Mouse (Mus musculus) fat pad, adult 2 months (tissue): ENCODE results near the gene Sh3pxd2a.
A peak's percentile ranks its signal among the peaks of the same experiment; 100 is the strongest.

ENCODE experiments used
- DNase-seq: peaks from one replicate; pipeline ENCODE4 v3.0.0-alpha.2; 2011; ENCODE audit warnings: low read depth, low spot score; ENCODE audit errors: extremely low read depth

Sh3pxd2a gene

DNA sequence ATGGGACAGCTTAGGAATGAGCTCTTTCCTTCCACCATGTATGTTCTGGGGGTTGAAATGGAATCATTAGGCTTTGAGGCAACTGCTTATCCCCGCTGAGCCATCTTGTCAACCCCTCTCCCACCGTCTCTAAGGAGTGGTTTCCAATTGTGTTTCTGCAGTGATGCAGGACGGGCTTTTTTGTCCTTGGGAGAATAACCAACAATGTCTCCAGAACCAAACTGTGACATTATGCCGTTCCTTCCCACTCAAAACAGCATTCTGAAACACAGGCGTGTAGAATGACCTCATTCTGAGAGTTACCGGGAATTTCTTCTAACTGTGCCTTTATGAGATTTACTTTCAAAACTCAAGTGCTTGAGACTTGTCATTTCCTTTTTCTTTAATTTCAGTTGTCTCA lies 28.2 kb upstream of the Sh3pxd2a start:
- DNase-seq: no peak

DNA sequence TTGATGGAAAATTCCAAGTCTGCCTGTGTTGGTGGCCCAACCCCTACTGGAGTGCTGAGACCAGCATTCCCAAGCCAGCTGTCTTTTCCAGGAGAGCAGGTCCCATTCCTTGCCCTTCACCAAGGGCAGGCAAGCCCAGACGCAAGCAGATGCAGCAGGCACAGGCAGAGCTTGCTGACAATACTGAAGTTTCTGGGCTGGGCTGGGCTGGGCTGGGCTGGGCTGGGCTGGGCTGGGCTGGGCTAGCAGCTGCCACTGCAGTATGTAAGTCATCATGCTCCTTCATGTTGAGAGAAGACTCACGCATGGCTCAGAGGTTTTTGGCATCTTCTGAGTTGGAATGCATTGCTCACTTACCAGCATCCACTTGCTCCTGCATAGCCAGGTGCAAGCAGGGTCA lies 27.7 kb upstream of the Sh3pxd2a start:
- peak; percentile 80 for DNase-seq

DNA sequence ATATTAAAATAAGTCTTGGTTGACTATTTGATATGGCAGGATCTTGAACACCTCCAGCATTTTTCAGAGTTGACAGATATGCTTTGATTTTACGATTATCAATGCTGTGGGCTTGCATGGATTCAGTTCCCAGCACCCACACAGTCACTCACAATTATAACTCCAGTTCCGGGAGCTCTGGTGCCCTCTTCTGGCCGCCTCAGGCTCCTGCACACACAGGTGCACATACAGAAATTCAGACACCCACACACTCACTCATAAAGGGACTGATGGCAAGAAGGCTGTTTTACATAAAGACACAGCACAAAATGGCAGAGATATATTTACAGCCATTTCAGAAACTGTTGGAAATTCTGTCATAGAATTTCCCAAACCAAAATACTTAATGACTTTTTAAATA lies 25.0 kb upstream of the Sh3pxd2a start:
- DNase-seq: no peak

DNA sequence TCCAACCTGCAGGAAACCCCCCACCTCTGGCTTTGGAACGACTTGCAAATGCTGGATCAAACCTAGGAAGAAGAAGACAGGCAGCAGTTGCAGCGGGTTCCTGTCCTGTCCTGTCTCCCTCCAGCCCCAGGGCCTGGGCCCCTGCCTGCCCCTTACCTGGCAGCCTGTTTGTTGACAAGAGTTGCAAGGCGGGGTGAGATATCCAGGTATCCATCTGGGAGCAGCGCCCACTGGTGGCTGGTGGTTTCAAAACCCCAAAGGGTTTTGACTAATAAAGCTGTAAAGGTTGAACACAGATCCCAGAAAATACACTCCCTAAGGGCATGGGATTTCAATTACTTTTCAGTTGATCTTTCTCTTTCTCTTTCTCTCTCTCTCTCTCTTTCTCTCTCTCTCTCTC lies 24.0 kb upstream of the Sh3pxd2a start:
- DNase-seq: no peak

DNA sequence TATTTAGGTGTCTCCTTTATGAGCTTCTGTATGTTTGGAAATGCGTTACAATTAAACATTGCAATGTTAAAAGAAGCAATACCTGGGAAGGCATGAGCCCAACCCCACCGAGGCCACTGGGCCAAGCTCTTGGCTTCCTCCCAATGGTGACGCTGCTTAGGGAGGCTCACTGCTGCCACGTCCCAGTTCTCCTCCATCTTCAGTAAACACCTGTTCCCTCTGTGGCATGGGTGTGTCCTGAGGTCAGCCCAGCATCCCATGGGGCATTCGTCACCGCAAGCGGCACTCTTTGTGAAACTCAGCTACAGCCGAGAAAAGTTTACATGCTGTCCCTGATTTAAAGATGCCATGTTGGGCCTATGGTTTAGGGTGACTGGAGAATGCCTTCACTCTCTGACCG lies 23.4 kb upstream of the Sh3pxd2a start:
- DNase-seq: no peak

DNA sequence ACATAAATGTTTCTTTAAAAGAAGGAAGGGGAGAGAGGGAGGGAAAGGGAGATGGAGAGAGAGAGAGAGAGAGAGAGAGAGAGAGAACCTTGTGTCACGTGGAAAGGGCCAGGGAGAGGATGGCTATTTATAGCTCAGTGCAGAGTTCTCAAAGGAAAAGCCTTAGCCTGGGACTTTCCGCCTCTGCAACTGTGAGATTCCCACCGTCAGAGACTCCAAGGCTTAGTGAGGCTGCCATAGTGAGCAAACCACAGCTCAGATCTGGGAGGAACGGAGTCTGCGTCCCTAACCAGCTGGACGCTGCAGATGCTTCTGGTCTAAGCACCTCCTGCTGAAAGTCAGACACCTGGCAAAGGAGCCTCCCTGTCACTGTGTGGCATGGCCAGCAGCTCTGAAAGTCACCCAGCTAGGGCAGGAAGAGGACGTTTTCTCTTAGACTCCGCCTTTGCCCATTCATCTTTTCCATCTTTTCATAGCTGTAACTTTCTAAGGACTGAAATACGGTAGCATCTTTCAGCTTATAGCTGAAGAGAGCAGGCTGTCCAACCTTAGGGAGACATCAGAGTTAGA lies 21.9 kb upstream of the Sh3pxd2a start:
- DNase-seq: no peak

DNA sequence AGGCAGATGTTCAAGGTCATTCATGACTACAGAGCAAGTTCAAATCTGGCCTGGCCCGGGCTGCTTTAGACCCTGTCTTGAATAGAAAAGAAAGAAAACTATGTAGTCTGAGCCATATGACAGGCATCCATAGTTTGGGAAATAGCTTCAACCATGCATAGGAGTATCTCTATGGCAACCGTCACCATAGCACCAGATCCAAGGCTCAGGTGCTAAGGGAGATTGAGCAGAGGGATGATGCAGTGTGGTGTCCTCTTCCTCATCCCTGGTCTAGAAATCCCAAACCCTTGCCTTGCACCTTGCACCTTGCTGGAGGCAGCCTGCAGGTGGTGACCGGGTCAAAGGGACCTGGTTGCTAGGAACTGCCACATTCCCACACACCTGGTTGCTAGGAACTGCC lies 19.9 kb upstream of the Sh3pxd2a start:
- no peak for DNase-seq

DNA sequence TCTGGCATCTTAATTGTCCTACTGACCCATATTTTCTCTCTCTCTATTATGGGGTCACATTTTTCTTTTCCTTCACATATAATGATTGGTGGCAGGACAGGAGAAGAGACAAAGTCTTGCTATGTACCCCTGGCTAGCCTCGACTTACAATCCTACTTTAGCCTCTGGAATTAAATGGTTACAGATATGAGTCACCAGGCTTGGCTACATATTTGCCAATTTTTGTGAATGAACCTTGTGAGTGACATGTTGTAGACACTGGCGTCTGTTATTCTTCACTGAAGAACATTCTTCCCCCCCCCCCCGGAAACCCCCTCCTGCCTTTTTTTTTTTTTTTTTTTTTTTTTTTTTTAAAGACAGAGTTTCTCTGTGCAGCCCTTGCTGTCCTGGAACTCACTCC lies 19.1 kb upstream of the Sh3pxd2a start:
- no peak for DNase-seq

DNA sequence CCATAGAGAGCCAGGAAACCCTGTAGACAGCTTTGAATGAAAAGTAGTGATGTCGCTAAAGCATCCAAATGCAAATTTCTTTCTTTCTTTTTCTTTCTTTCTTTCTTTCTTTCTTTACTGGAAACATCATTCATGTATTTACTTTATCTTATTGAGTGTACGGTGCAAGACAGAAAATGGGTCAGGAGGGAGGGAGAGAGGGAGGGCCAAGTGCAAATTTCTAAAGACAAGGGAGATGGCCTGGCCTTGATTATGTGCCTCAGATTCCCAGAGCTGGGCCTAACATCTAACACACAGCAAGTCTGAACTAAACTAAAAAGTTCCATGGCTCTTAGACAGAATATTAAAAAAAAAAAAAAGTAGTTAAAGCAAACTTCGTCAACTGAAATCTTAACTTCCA lies 9.3 kb upstream of the Sh3pxd2a start:
- no peak for DNase-seq

DNA sequence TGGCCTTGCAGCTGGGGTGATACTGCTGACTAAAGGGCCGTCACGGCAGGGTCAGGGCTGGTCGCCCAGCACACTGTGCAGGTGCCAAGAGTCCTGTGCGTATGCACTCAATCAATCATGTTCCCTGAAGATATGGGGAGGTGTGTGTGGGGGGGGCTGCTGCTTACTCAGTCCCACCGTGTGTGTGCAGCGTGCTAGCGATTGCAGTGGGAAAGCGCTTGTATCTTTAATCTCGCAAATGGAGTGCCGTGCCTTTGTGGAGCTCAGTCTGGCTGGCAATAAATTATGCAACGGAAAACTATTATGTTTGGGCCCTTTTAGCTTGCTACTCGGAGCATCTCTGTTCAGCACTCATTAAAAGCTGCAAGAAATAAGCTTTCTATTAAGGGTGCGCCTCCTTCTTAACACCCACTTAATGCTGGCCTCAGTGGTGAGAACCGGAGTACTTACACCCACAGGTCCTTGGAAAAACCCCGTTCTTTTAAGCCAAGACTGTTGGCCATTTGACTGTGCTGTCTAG lies 8.7 kb upstream of the Sh3pxd2a start:
- no peak for DNase-seq

DNA sequence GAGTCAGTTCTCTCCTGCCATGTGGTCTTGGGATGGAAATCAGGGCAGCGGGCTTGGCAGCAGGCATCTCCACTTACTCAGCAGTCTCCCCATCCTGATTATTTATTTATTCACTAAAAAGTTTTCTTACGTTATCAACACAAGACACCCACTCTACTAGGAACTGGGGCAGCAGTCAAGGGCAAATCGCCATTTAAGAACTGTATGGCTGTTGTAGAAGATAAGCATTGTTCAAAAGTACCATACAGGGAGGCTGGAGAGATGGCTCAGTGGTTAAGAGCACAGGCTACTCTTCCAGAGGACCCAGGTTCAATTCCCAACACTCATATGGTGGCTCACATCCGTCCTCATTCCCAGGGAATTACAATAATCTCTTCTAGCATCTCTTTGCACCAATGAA lies 7.6 kb upstream of the Sh3pxd2a start:
- no peak for DNase-seq

DNA sequence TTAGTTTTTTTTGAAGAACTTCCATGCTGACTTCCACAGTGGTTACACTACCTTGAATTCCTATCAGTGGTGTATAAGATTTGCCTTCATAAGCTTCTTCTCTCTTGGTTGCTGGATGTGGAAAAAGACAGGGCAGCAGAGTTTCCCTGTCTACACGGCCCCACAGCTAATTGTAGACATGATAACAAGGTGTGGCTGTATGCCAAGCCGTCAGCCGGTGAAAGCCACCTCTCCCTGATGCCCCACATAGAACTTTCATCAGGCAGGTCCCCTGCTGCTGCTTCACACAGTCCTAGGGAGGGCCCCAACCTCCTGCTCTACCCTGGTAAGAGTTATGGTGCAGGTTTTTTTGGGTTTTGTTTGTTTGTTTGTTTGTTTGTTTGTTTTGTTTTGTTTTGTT lies 4.5 kb upstream of the Sh3pxd2a start:
- no peak for DNase-seq

DNA sequence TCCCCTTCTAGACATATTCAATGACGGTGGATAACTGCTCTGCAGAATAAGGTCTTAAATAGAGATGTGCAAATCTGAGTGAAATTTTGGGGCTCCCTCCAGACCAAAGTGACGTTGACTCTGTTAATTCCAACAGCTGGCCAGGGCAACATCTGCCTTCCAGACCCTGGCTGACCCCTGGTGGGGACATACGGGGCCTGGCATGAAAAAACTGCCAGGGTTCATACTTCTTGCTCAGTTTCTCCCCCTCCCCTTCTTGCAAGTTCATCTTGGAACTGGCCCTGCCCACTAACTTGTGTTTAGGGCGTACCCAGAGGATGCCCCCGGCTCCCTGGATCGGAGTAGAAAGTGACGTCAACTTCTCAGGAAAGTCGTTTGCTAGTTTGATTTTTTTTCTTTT lies 2.6 kb upstream of the Sh3pxd2a start:
- DNase-seq: no peak

DNA sequence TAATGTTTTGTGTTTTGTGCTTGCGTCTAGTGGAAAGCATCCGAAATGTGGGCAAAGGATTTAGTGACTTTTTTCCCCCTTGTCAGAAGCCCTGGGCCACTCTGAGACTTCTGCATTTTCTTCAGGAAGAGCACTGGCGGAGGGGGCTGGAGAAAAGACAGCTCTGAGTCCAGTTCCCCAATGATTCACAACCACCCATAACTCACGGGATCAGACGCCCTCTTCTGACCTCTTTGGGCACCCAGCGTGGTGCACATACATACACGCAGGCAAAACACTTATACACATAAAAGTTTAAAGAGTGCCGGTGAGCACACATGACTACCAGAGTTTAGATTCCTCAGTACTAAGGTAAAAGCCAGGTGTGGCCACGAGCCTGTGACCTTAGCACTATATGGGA lies 1.3 kb upstream of the Sh3pxd2a start:
- DNase-seq: no peak

DNA sequence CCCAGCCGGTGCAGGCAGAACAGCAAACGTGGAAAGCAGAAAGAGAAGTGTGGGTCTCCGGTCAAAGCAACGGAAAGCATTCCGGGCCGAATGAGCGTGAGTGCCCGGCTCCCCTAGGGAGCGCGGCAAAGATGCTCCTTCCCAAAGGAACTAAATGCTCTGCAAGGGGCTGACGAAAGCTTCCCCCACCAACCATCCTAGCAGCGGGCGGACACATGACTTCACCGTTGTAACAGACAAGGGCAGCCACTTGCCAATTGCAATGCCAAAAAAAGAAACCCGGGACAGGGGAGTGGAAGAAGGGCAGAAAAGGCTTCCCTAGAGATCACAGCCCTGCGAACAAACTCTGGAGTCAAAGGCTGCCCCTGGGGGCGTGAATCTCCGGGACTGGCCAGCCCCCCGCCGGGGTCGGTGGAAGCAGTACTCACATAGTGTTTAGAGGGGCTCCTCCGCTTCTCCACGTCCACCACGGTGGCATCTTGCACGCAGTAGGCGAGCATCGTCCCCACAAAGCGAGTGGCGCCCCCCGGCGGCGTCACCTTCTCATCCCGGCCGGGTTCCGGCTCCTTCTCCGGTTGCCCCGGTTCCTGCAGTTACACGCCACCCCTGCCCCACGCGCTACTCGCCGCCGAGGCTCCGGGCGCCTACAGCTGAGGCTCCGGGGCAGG lies 431 bp downstream of the Sh3pxd2a start:
- no peak for DNase-seq

DNA sequence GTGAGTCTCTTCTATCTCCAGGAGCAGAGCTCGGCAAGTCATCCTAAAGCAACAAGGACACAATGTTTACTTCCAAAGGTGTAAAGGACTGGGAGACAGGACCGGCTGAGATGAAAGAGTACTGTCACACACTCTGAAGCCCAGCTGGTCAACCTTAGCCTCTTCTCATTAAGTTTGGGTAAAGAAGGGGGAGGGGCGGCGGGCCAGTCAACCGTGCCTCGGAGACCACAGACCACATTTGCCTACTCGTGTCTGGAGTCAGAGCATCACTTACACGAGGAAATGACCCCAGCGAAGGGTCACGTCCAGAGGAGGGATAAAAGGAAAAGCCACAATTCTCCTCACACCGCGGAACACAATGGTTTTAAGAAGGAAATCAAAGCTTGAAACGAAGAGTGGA lies 995 bp downstream of the Sh3pxd2a start:
- DNase-seq: no peak

DNA sequence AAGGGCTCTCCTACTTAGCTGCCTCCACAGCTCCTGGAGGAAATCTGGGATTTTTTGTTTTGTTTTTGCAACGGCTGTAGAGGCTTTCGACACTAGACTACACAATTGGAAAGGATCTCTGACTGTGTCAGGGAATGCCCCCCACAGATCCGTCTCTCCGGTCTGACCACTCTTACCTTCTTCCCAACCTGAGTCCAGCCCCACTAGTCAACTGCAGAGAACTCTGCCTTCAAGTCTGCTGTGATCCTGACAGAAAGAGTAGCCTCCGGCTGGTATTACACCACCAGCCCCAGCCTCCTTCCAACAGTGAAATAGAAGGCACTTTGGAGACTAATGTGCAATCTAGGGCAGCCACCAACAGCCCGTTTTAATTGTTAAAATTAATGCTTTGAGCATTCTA lies 1.5 kb downstream of the Sh3pxd2a start:
- DNase-seq: peak; percentile 78

DNA sequence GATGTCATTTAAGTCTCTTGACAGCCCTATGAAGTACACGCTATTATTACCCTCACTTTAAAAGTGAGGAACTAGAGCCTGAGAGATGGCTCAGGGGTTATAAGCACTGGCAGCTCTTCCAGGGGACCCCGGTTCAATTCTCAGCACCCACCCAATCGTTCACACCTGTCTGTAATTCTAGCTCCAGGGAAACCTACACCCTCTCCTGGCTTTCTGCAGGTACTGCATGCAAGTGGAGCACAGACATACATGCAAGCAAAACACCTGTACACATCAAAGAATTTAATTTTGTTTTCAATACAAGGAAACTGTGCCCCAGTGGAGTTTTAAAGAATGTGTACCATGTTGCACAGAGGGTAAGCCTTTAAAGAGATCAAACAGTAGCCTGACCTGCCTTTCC lies 2.4 kb downstream of the Sh3pxd2a start:
- no peak for DNase-seq

DNA sequence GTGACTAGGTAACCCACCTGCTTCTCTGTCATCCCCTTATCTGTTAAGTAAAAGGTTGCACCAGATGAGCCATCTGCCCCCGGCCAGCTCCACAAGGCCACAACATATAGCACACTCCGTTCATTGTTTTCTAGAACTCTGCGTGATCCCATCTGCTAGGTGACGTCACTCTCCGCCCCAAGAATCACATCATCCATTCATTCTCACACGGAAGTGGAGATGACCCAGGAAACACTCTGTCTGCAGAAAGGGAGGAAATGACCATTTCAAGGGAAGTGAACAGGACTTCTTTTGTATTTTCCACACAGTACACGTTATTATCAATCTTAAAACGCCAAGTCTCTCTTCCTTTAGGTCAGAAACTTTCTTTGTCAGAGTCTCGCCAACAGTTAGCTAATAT lies 2.8 kb downstream of the Sh3pxd2a start:
- no peak for DNase-seq

DNA sequence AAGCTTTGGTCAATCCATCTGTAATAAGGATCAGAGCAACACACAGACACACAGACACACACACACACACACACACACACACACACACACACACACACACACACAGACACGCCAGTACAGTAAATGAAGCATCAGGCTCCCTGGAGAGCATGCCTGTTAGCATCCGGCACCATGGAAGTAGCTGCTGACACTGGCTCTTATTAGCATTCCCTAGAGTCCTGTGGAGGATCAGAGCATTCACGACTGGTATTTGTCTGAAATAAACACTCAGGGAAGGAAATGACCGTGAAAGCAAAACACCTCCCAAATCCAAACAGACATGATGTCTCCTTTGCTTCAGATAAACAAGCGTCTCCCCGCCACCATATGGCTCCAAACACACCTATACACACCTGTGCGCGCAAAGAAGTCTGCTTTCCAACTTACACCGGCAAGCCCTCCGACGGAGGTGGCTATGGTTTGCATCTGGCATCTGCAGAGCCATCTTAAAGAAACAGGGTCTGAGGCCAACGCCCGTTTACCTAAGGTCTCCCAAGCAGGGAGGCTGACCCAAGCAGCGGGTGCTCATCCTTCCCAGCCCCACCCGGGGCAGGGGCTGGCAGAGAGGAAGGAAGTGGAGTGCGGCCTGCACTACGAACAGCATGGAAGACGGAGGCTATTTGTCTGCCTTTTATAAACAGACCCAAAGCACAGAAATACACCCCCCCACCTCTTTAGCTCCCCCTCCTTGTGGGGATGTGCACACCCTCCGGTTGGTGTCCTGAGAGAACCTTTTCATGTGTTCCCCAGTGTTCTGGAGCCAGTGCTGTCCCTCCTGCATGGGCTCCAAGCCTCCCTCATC lies 3.9 kb downstream of the Sh3pxd2a start:
- no peak for DNase-seq

DNA sequence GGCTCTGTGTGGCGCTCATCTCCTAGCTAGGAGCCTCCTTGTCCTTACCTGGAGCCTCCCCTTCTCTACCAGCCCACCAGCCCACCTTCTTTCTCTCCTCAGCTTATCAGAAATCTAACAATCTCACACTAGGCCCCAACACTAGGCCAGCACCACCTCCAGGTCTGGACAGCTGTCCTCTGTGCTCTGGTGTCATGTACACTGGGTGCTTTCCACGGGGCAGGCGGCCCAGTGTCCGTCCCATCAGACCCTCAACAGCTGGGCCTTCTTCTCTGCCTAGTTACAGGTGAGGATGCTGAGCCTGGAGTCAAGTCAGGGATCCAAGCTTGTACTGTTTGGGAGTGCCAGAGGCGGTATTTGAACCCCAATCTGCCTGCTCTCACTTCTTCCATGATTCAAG lies 5.0 kb downstream of the Sh3pxd2a start:
- no peak for DNase-seq

DNA sequence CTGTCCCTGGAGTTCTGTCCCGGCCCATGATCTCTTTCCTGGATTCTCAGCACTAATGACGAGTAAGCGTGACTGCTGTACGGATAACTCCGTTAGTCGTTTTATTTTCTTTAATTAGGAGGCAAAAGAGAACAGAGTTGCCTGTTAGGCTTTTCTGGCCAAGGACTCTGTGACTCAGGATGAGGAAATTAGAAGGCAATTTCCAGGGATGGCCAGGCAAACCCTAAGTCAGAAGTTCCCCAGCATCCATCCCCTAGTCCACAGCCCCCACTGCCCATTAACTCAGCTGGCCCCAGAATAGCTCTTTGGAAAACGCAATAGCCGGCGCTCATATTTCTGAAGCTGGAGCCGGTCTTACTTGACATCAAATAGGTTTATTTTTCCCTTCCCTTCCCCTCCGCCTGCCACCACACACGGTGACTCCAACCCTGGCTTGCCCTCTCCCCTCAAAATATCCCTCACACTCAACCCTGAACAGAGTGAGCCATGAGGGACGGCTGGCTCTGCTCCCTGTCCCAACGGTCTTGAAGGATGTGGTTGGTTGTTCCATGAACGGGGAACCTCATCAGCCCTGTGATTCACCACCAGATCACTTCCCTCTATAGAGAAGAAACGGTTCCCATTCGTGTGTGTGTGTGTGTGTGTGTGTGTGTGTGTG lies 5.6 kb downstream of the Sh3pxd2a start:
- DNase-seq: no peak
